Mouse (Mus musculus) heart, embryonic 14.5 days (tissue): ENCODE results near the gene 9930104L06Rik. TPM values are rescaled to one million over a fixed set of nuclear protein-coding genes. Genes with fewer than 3 reads are reported as not detected.
A peak's percentile ranks its signal among the peaks of the same experiment; 100 is the strongest.

ENCODE experiments used
- ATAC-seq: fragments of 200-750 bp; cut with Nextera tagmentation; 2 replicates; pipeline ENCODE4 v1.8.0; 2017; ENCODE audit warnings: low read depth, moderate TSS enrichment; ENCODE audit not compliant: insufficient number of reproducible peaks, insufficient read depth, low FRiP score
- H3K27ac ChIP-seq, 2 experiments: fragments of 200-500 bp in 1 of 2; fragments of 300-500 bp in 1 of 2; sonication (generic) in 1 of 2; replicated peaks in 1 of 2; 2 replicates each; pipeline ENCODE4 v1.5.1; 2012 to 2014; ENCODE audit warnings: low read depth in 2 of 2, low read length in 2 of 2, control low read depth in 1 of 2, mild to moderate bottlenecking in 1 of 2, mixed read lengths in 1 of 2; ENCODE audit not compliant: control insufficient read depth in 1 of 2, insufficient read depth in 1 of 2
- H3K27me3 ChIP-seq: fragments of 300-500 bp; sonication (generic); 2 replicates; pipeline ENCODE4 v1.6.1; 2014; ENCODE audit warnings: mild to moderate bottlenecking, low read length, control low read depth; ENCODE audit not compliant: control insufficient read depth, insufficient read depth
- H3K36me3 ChIP-seq: fragments of 300-500 bp; sonication (generic); 2 replicates; pipeline ENCODE4 v1.6.1; 2014; ENCODE audit warnings: mild to moderate bottlenecking, control low read depth, low read length, mixed read lengths; ENCODE audit not compliant: control insufficient read depth, insufficient read depth
- H3K4me1 ChIP-seq, 2 experiments: fragments of 200-500 bp in 1 of 2; fragments of 300-500 bp in 1 of 2; sonication (generic) in 1 of 2; 2 replicates each; pipeline ENCODE4 v1.6.1; 2012 to 2014; ENCODE audit warnings: low read length in 2 of 2, control low read depth in 1 of 2, mixed read lengths in 1 of 2; ENCODE audit not compliant: control insufficient read depth in 2 of 2, insufficient read depth in 2 of 2
- H3K4me2 ChIP-seq: fragments of 300-500 bp; sonication (generic); 2 replicates; pipeline ENCODE4 v1.6.1; 2014; ENCODE audit warnings: mild to moderate bottlenecking, low read length
- H3K4me3 ChIP-seq, 2 experiments: fragments of 200-500 bp in 1 of 2; fragments of 300-500 bp in 1 of 2; sonication (generic) in 1 of 2; 2 replicates each; pipeline ENCODE4 v1.5.1; 2012 to 2014; ENCODE audit warnings: low read length in 2 of 2, mild to moderate bottlenecking in 2 of 2, control low read depth in 1 of 2, low read depth in 1 of 2, moderate library complexity in 1 of 2; ENCODE audit not compliant: control insufficient read depth in 1 of 2, insufficient read depth in 1 of 2
- H3K9ac ChIP-seq: fragments of 300-500 bp; sonication (generic); 2 replicates; pipeline ENCODE4 v1.6.1; 2014; ENCODE audit warnings: mild to moderate bottlenecking, low read length
- H3K9me3 ChIP-seq: fragments of 300-500 bp; sonication (generic); 2 replicates; pipeline ENCODE4 v1.6.1; 2016; ENCODE audit warnings: low read length, control low read depth; ENCODE audit not compliant: control insufficient read depth
- WGBS: fragments of 180-500 bp; shearing (Covaris S2); extraction: QIAGEN DNeasy Blood & Tissue Kit; methylation state at CpG from one replicate; pipeline ENCODE4 v1.1.7; 2014; 5-methylcytosine and 5-hydroxymethylcytosine counted together
- polyA plus RNA-seq: library from polyadenylated mRNA; unstranded; fragments of >200 nt; fragmentation: Nextera tagmentation; extraction: Ambion mirVana; gene quantifications from 2 replicates; pipeline ENCODE4 v1.2.1, GENCODE M21; 2014

The 9930104L06Rik gene
- polyA plus RNA-seq, 1 experiment from 2014 or later, result 4.3 TPM

DNA sequence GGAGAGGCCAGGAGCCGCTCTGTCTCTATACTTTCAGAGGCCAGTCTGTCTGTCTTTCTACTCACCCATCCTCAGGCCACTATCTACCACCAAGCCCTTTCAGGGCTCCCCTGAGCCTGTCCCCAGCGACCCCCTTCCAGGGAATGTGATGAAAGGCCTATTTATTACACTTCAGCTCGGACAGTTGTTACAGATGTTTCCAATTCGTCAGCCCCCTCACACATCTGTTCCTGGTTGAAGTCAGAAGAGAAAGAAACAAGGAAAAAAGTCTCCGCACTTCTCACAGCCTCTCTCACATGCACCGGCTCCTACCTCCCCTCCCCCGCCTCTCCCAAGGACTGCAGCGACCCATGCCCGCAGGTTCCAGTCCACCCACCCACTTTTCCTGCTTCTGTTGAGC is 35.5 kb downstream of the 9930104L06Rik start:
- Histone ChIP-seq H3K4me2 (no peak overlapping the region), H3K4me3 (no peak overlapping the region), H3K9ac (no peak overlapping the region), H3K36me3 (no peaks in the 10 kb centered on the region), H3K9me3 (no peaks in the 10 kb centered on the region), H3K4me1 (no peaks in the 10 kb centered on the region), H3K27me3 (0 out of 2 replicates have a peak, but pooled peaks cover 11% of the 10 kb centered on the region), H3K27ac (no peak overlapping the region)
- ATAC-seq, result no peak
- 43% methylated on average over 9 of the region's 9 CpGs for WGBS

DNA sequence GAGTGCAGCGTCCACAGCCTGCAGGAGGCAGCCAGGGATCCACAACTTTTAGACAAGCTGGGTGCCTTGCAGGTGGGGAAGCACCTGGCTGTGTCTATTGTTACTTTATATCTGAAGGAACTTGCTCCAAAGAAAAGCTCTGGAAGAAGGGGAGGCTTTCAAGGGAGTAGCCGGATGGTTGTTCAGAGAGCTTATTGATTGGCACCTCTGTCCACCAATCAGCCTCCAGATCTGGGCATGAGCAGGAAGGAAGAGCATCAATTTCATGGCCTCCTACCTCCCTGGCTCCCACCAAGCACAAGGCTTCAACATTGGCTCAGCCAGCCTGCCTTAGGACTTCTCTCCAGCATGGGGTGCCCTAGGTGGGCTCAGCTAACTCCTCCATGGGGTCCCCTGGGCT is 36.4 kb downstream of the 9930104L06Rik start:
- 72% methylated on average over 2 of the region's 2 CpGs for WGBS
- H3K9me3 ChIP-seq, result no peaks in the 10 kb centered on the region
- no peak overlapping the region for H3K4me3 ChIP-seq
- H3K4me2 ChIP-seq, result no peak overlapping the region
- H3K9ac ChIP-seq, result no peak overlapping the region
- no peak overlapping the region for H3K27ac ChIP-seq
- no peaks in the 10 kb centered on the region for H3K36me3 ChIP-seq
- 0 out of 2 replicates have a peak, but pooled peaks cover 11% of the 10 kb centered on the region for H3K27me3 ChIP-seq
- ATAC-seq, result no peak
- no peaks in the 10 kb centered on the region for H3K4me1 ChIP-seq

DNA sequence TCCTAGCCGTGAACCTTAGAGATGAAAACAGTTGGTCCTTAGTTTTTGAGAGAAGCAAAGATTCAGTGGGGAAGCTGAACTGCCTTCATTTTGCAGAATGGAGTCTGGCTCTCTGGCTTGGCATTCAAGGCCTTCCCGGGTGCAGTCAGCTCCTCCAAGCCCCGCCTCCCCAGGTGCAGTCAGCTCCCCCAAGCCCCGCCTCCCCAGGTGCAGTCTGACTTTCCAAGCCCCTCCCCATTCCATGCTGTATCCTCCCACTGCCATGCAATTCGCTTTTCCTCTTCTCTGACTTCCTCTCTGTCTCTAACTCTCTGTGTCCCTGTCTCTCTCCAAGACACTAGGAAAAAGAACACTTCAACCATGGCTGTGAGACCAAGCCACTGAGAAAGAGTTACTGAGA is 41.4 kb downstream of the 9930104L06Rik start:
- ATAC-seq, result no peak
- WGBS, result 30% methylated on average over 5 of the region's 5 CpGs
- Histone ChIP-seq H3K9me3 (no peaks in the 10 kb centered on the region), H3K36me3 (no peaks in the 10 kb centered on the region), H3K4me2 (no peak overlapping the region), H3K27me3 (peaks cover 35% of the 10 kb centered on the region), H3K4me1 (no peaks in the 10 kb centered on the region), H3K4me3 (no peak overlapping the region), H3K9ac (no peak overlapping the region), H3K27ac (no peak overlapping the region)

DNA sequence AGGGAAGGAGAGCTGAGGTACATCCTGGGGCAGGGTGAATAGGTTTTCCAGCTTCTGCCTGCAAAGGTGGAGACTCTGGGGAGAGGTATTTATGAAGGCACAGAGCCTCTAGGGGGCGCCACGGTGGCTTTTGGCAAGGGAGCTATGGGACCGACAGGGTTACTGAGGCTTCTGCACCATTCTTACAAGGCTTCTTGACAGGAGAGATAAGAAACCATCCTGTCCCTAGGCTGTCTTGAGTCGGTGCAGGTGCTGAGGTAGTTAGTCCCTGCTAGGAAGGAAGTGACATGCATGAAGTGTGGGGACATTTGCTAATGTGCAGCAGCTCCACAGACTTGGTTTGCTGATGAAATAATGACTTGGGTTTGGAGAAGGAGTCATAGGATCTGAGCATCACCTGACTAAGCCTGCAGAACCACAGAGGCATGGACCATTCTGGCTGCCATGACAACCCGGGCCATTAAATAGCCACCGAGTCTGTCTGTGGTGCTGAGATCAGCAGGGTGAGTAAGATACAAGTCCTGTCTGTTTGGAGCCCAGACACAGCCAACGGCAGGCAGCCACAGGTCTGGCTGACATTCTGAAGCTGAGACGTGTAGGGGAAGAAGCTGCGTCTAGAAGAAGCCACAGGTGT is 47.2 kb downstream of the 9930104L06Rik start:
- WGBS, result 17% methylated on average over 9 of the region's 9 CpGs
- Histone ChIP-seq H3K36me3 (no peaks in the 10 kb centered on the region), H3K9ac (no peak overlapping the region), H3K27me3 (peaks cover 87% of the 10 kb centered on the region), H3K4me2 (no peak overlapping the region), H3K27ac (no peak overlapping the region), H3K9me3 (no peaks in the 10 kb centered on the region), H3K4me1 (peaks cover 0 to 11% of the 10 kb centered on the region in 2 experiments; a peak in 3 of 4 replicates), H3K4me3 (no peak overlapping the region)
- no peak for ATAC-seq

DNA sequence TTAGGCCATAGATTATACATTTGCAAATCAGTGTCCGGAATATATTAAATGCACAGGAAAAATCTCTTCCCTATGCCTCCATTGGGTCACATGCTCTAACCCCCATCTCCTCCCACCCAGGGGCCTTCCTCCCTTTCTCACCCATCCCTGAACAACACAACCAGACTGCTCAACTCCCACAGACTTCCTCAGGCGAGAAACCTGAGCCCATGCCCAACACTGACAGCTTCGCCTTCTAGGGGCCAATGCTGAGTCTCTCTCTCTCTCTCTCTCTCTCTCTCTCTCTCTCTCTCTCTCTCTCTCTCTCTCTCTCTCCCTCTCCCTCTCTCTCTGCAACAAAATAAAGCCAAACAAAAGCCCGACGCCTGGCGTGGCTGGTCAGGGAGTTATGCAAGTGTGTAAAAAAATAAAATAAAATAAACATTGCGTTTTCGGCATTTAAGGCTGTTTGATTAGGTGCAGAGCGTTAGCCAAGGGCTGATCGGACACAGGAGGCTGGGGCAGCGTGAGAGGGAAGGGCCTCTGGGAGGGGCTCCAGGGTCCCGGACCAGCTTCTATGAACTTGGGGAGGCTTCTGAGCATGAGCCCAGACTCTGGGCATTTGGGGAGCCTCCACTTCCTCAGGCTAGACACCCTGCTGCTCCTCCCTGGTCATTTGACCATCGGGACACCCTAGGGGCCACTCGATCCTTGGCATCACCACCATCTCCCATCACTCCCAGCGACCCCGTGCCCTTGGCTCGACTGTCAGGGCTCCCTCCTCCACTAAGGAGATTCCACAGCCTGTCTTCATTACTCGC is 48.2 kb downstream of the 9930104L06Rik start:
- Histone ChIP-seq H3K9me3 (no peaks in the 10 kb centered on the region), H3K27me3 (peaks cover 92% of the 10 kb centered on the region), H3K4me1 (peaks cover 2 to 11% of the 10 kb centered on the region in 2 experiments; a peak in 3 of 4 replicates), H3K9ac (no peak overlapping the region), H3K4me2 (peak overlapping the region; percentile 10; the same call in 1 of the 2 replicates), H3K36me3 (no peaks in the 10 kb centered on the region), H3K27ac (no peak overlapping the region), H3K4me3 (no peak overlapping the region)
- WGBS, result 10% methylated on average over 18 of the region's 18 CpGs
- no peak for ATAC-seq

DNA sequence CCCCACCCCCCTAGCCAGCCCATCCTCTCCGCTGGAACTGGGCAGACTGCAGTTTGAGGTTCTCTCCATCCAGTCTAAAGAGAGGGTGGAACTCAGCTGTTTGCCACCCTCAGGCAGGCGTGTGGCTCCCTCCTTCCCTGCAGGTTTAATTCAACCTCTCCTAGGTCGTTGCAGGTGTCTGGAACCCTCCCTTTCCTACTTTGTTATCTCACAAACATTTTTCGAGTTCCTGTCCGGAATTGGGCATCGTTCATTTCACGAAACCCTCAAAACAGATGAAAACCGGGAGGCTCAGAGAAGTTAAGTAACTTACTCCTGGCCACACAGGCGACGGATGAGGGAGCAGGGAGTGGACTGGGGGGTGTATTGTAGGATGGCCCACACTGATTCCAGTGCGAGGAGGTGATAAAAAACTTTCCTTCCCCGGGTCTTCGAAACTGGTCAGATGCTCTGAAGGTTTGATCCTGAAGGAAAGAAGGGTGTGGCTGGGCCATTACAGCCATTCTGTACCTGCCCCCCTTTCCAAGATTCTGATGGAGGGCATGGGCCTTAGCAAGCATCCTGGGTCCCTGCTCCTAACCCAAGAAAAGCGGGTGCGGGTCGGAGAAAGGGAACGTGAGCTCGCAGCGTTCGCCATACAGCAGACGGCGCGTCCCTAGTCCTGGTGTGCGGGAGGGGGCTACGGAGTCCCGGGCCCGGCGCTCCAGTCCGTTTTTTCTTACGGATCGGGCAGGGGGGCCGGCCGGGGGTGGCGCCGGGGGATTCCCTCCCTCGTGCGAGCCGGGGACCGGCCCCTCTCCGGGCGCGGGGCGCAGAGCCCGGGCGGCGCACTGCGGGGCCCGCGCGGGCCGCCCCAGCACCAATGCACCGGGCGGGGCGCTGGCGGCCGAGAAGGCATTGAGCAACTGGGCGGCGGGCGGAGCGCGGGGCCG is 49.1 kb downstream of the 9930104L06Rik start, which contains the start of gene Rspo1:
TSS of gene Rspo1 (plus strand) at position 760 of the 932 bp plus-strand sequence.
- H3K4me2 ChIP-seq, result peak within 1 kb of the TSS; percentile 62
- no peak within 1 kb of the TSS for H3K27ac ChIP-seq
- peak within 1 kb of the TSS; percentile 34 to 42 for H3K4me3 ChIP-seq
- 2% methylated on average over 53 of the region's 62 CpGs for WGBS
- no peaks in the 10 kb centered on the region for H3K36me3 ChIP-seq
- no peak for ATAC-seq
- H3K9ac ChIP-seq, result peak within 1 kb of the TSS; percentile 41
- H3K27me3 ChIP-seq, result peaks cover 97% of the 10 kb centered on the region
- no peaks in the 10 kb centered on the region for H3K9me3 ChIP-seq
- peaks cover 4 to 11% of the 10 kb centered on the region in 2 experiments; a peak in 3 of 4 replicates for H3K4me1 ChIP-seq
